Mouse (Mus musculus) layer of hippocampus, adult 9-10 months (tissue): ENCODE measurements around the gene Slc25a47.
"Not testable (repeated sequence)": the region's sequence is repeated elsewhere in the genome, so short reads cannot be mapped to it uniquely, and the experiment has no call there.

Source experiments
- DNase-seq: peaks from one replicate; pipeline ENCODE4 v3.0.0; 2022; ENCODE audit warnings: low spot score

Gene Slc25a47

GRCm38 (mm10) chr12:108826958-108827535, 8.8 kb upstream of the Slc25a47 start:
- DNase-seq, result no peak

- no peak for DNase-seq
These were observed 8.2 kb upstream of the Slc25a47 start for GRCm38 (mm10) chr12:108827641-108828040.

GRCm38 (mm10) chr12:108829636-108830035, 6.2 kb upstream of the Slc25a47 start:
- DNase-seq, result no peak

GRCm38 (mm10) chr12:108830358-108830757, 5.5 kb upstream of the Slc25a47 start:
- DNase-seq, result no peak

- no peak for DNase-seq
These were observed 3.7 kb upstream of the Slc25a47 start for GRCm38 (mm10) chr12:108831966-108832643.

- DNase-seq, result no peak
These were observed 3.0 kb upstream of the Slc25a47 start for GRCm38 (mm10) chr12:108832851-108833250.

GRCm38 (mm10) chr12:108833408-108833807, 2.4 kb upstream of the Slc25a47 start:
- DNase-seq, result no peak

- DNase-seq, result no peak
These were observed 1.5 kb upstream of the Slc25a47 start for GRCm38 (mm10) chr12:108834337-108834736.

GRCm38 (mm10) chr12:108834786-108835185, 1.1 kb upstream of the Slc25a47 start:
- no peak for DNase-seq

- no peak for DNase-seq
These were observed 522 bp upstream of the Slc25a47 start for GRCm38 (mm10) chr12:108835208-108835839.

- DNase-seq, result no peak
These were observed 876 bp downstream of the Slc25a47 start for GRCm38 (mm10) chr12:108836722-108837121.

- no peak for DNase-seq
These were observed 5.3 kb downstream of the Slc25a47 start for GRCm38 (mm10) chr12:108841181-108841580.

- DNase-seq, result no peak
These were observed 6.8 kb downstream of the Slc25a47 start for GRCm38 (mm10) chr12:108842663-108843062.

GRCm38 (mm10) chr12:108848033-108848432, 12.2 kb downstream of the Slc25a47 start:
- not testable (repeated sequence) for DNase-seq

- no peak for DNase-seq
These were observed 13.7 kb downstream of the Slc25a47 start for GRCm38 (mm10) chr12:108849488-108850022.

GRCm38 (mm10) chr12:108850129-108850528, 14.3 kb downstream of the Slc25a47 start:
- DNase-seq, result no peak

GRCm38 (mm10) chr12:108850886-108851285, 15.0 kb downstream of the Slc25a47 start:
- no peak for DNase-seq

GRCm38 (mm10) chr12:108852822-108853221, 17.0 kb downstream of the Slc25a47 start:
- DNase-seq, result no peak

- no peak for DNase-seq
These were observed 19.2 kb downstream of the Slc25a47 start for GRCm38 (mm10) chr12:108855081-108855480.

GRCm38 (mm10) chr12:108856186-108856585, 20.3 kb downstream of the Slc25a47 start:
- no peak for DNase-seq

GRCm38 (mm10) chr12:108857109-108857508, 21.3 kb downstream of the Slc25a47 start:
- DNase-seq, result no peak

- no peak for DNase-seq
These were observed 21.8 kb downstream of the Slc25a47 start for GRCm38 (mm10) chr12:108857589-108858184.

- DNase-seq, result no peak
These were observed 22.6 kb downstream of the Slc25a47 start for GRCm38 (mm10) chr12:108858486-108858885.
